Mouse (Mus musculus) lung, embryonic 14.5 days (tissue): Measurements from ENCODE around the gene Fgfr2. TPM values are rescaled to one million over a fixed set of nuclear protein-coding genes. Genes with fewer than 3 reads are reported as not detected.

ENCODE experiments used
- ATAC-seq: fragments of 200-750 bp; cut with Nextera tagmentation; 2 replicates; pipeline ENCODE4 v1.8.0; 2017; ENCODE audit warnings: mild to moderate bottlenecking, moderate TSS enrichment, moderate library complexity; ENCODE audit not compliant: insufficient read depth
- DNase-seq: peaks from one replicate; pipeline ENCODE4 v3.0.0-alpha.2; 2015
- H3K27ac ChIP-seq: fragments of 300-500 bp; sonication (generic); 2 replicates; pipeline ENCODE4 v1.5.1; 2014; ENCODE audit warnings: low read depth, mild to moderate bottlenecking, moderate library complexity
- H3K27me3 ChIP-seq: fragments of 300-500 bp; sonication (generic); 2 replicates; pipeline ENCODE4 v1.6.1; 2014; ENCODE audit warnings: low read length, control low read depth; ENCODE audit not compliant: insufficient read depth
- H3K36me3 ChIP-seq: fragments of 300-500 bp; sonication (generic); 2 replicates; pipeline ENCODE4 v1.6.1; 2014; ENCODE audit warnings: control low read depth; ENCODE audit not compliant: insufficient read depth
- H3K4me1 ChIP-seq: fragments of 300-500 bp; sonication (generic); 2 replicates; pipeline ENCODE4 v1.6.1; 2014; ENCODE audit warnings: antibody characterized with exemption, control low read depth; ENCODE audit not compliant: insufficient read depth
- H3K4me2 ChIP-seq: fragments of 300-500 bp; sonication (generic); 2 replicates; pipeline ENCODE4 v1.6.1; 2014; ENCODE audit warnings: mild to moderate bottlenecking
- H3K4me3 ChIP-seq: fragments of 300-500 bp; sonication (generic); 2 replicates; pipeline ENCODE4 v1.5.1; 2014; ENCODE audit warnings: low read depth, low read length
- H3K9ac ChIP-seq: fragments of 300-500 bp; sonication (generic); 2 replicates; pipeline ENCODE4 v1.6.1; 2014
- H3K9me3 ChIP-seq: fragments of 300-500 bp; sonication (generic); 2 replicates; pipeline ENCODE4 v1.6.1; 2016; ENCODE audit warnings: low read depth, low read length, control low read depth
- CTCF ChIP-seq: IDR thresholded peaks from 2 replicates; pipeline ENCODE4 v1.5.1; 2016; ENCODE audit warnings: antibody characterized with exemption, low read depth
- WGBS: fragments of 180-500 bp; shearing (Covaris S2); extraction: QIAGEN DNeasy Blood & Tissue Kit; methylation state at CpG from one replicate; pipeline ENCODE4 v1.1.7; 2014; 5-methylcytosine and 5-hydroxymethylcytosine counted together
- polyA plus RNA-seq: library from polyadenylated mRNA; unstranded; fragments of >200 nt; fragmentation: Nextera tagmentation; extraction: Ambion mirVana; gene quantifications from 2 replicates; pipeline ENCODE4 v1.2.1, GENCODE M21; 2014

The Fgfr2 gene
- polyA plus RNA-seq, 1 experiment from 2014 or later, result 179 TPM

- no peak overlapping the region for H3K27ac ChIP-seq
- H3K27me3 ChIP-seq, result no peaks in the 10 kb centered on the region
- ATAC-seq, result no peak
- DNase-seq, result no peak
- H3K4me2 ChIP-seq, result no peak overlapping the region
- no peaks in the 10 kb centered on the region for H3K9me3 ChIP-seq
- H3K4me1 ChIP-seq, result no peaks in the 10 kb centered on the region
- H3K36me3 ChIP-seq, result peaks cover 29% of the 10 kb centered on the region; the same call in 1 of the 2 replicates
- 81% methylated on average over 2 of the region's 2 CpGs for WGBS
- TF ChIP-seq CTCF, result no peak
- no peak overlapping the region for H3K9ac ChIP-seq
- no peak overlapping the region for H3K4me3 ChIP-seq
Observed at GRCm38 (mm10) chr7:132761409-132761808, 361.7 kb downstream of the Fgfr2 start.

- ATAC-seq, result no peak
- 88% methylated on average over 6 of the region's 6 CpGs for WGBS
- Histone ChIP-seq H3K4me3 (no peak overlapping the region), H3K4me1 (no peaks in the 10 kb centered on the region), H3K36me3 (peaks cover 29% of the 10 kb centered on the region; the same call in 1 of the 2 replicates), H3K9ac (no peak overlapping the region), H3K4me2 (no peak overlapping the region), H3K9me3 (no peaks in the 10 kb centered on the region), H3K27me3 (no peaks in the 10 kb centered on the region), H3K27ac (no peak overlapping the region)
- no peak for DNase-seq
- TF ChIP-seq CTCF, result no peak
Observed at GRCm38 (mm10) chr7:132760589-132761180, 362.5 kb downstream of the Fgfr2 start.

GRCm38 (mm10) chr7:132759926-132760325 is 363.2 kb downstream of the Fgfr2 start:
- no peak overlapping the region for H3K4me2 ChIP-seq
- TF ChIP-seq CTCF, result no peak
- ATAC-seq, result no peak
- 94% methylated on average over 6 of the region's 6 CpGs for whole genome bisulfite sequencing
- H3K27me3 ChIP-seq, result no peaks in the 10 kb centered on the region
- no peak overlapping the region for H3K9ac ChIP-seq
- H3K4me1 ChIP-seq, result no peaks in the 10 kb centered on the region
- DNase-seq, result no peak
- no peak overlapping the region for H3K4me3 ChIP-seq
- H3K27ac ChIP-seq, result no peak overlapping the region
- peaks cover 29% of the 10 kb centered on the region; the same call in 1 of the 2 replicates for H3K36me3 ChIP-seq
- H3K9me3 ChIP-seq, result no peaks in the 10 kb centered on the region

- Histone ChIP-seq H3K4me3 (no peak overlapping the region), H3K4me2 (no peak overlapping the region), H3K9me3 (no peaks in the 10 kb centered on the region), H3K9ac (no peak overlapping the region), H3K27ac (no peak overlapping the region), H3K4me1 (0 out of 2 replicates have a peak, but pooled peaks cover 1% of the 10 kb centered on the region), H3K27me3 (no peaks in the 10 kb centered on the region), H3K36me3 (peaks cover 29% of the 10 kb centered on the region; the same call in 1 of the 2 replicates)
- WGBS, result 93% methylated on average over 22 of the region's 22 CpGs
- DNase-seq, result no peak
- no peak for TF ChIP-seq CTCF
- no peak for ATAC-seq
Observed at GRCm38 (mm10) chr7:132759405-132759891, 363.7 kb downstream of the Fgfr2 start.

GRCm38 (mm10) chr7:132758875-132759274 is 364.3 kb downstream of the Fgfr2 start:
- H3K36me3 ChIP-seq, result peaks cover 29% of the 10 kb centered on the region; the same call in 1 of the 2 replicates
- H3K27ac ChIP-seq, result no peak overlapping the region
- DNase-seq (no peak), ATAC-seq (no peak)
- H3K9ac ChIP-seq, result no peak overlapping the region
- no peak for TF ChIP-seq CTCF
- no peaks in the 10 kb centered on the region for H3K9me3 ChIP-seq
- H3K4me1 ChIP-seq, result peaks cover 5% of the 10 kb centered on the region; the same call in 1 of the 2 replicates
- no peak overlapping the region for H3K4me2 ChIP-seq
- H3K4me3 ChIP-seq, result no peak overlapping the region
- 66% methylated on average over 5 of the region's 5 CpGs for WGBS
- H3K27me3 ChIP-seq, result no peaks in the 10 kb centered on the region

GRCm38 (mm10) chr7:132756325-132756724 is 366.8 kb downstream of the Fgfr2 start:
- no peak for TF ChIP-seq CTCF
- Histone ChIP-seq H3K36me3 (peaks cover 31% of the 10 kb centered on the region; the same call in 1 of the 2 replicates), H3K4me2 (no peak overlapping the region), H3K9me3 (no peaks in the 10 kb centered on the region), H3K27ac (no peak overlapping the region), H3K4me1 (peaks cover 5% of the 10 kb centered on the region; the same call in 1 of the 2 replicates), H3K9ac (no peak overlapping the region), H3K27me3 (no peaks in the 10 kb centered on the region), H3K4me3 (no peak overlapping the region)
- ATAC-seq (no peak), DNase-seq (no peak)
- WGBS, result 86% methylated on average over 5 of the region's 5 CpGs

- Histone ChIP-seq H3K36me3 (peaks cover 24% of the 10 kb centered on the region; the same call in 1 of the 2 replicates), H3K4me3 (no peak overlapping the region), H3K9me3 (no peaks in the 10 kb centered on the region), H3K27me3 (no peaks in the 10 kb centered on the region), H3K9ac (no peak overlapping the region), H3K27ac (no peak overlapping the region), H3K4me2 (no peak overlapping the region), H3K4me1 (peaks cover 5% of the 10 kb centered on the region; the same call in 1 of the 2 replicates)
- 49% methylated on average over 3 of the region's 3 CpGs for WGBS
- ATAC-seq (no peak), DNase-seq (peak; percentile 68)
- TF ChIP-seq CTCF, result no peak
Observed at GRCm38 (mm10) chr7:132754389-132754750, 368.8 kb downstream of the Fgfr2 start.
